Mouse (Mus musculus) brain, embryonic 18.5 days (tissue): ENCODE measurements around the gene Ksr2.

Experiments
- DNase-seq: peaks from one replicate; pipeline ENCODE4 v3.0.0-alpha.2; 2012; ENCODE audit warnings: low read depth, low spot score

The Ksr2 gene

GRCm38 (mm10) chr5:117482013-117482412 lies 68.2 kb downstream of the Ksr2 start:
- DNase-seq = no peak

GRCm38 (mm10) chr5:117485411-117485810 lies 71.6 kb downstream of the Ksr2 start:
- no peak for DNase-seq

DNA sequence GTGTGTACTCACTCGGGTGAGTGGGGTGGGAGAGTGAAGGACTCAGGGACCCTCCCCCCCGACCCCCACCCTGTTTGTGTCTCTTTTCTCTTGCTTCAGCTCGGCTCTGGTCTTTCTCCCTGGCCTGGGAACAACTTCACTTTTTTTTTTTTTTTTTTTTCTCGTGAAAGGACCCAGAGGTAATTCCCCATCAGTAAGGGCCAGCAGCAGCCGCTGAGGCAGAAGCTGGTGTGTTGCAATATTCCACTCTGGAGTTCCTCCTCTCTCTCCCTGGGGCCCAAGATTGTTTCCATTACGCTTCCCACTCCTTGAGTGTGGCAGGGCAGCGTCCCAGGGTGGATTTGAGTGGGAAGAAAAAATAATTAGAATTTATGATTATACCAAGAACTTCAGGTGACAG lies 72.3 kb downstream of the Ksr2 start:
- DNase-seq = no peak

- no peak for DNase-seq
Measured at GRCm38 (mm10) chr5:117488155-117488554, 74.4 kb downstream of the Ksr2 start.

- no peak for DNase-seq
Measured at GRCm38 (mm10) chr5:117488670-117489325, 75.0 kb downstream of the Ksr2 start.

- DNase-seq = no peak
Measured at GRCm38 (mm10) chr5:117492933-117493863, 79.4 kb downstream of the Ksr2 start.

- DNase-seq = peak; percentile 60
Measured at GRCm38 (mm10) chr5:117493947-117494346, 80.1 kb downstream of the Ksr2 start.

GRCm38 (mm10) chr5:117497084-117497483 lies 83.3 kb downstream of the Ksr2 start:
- no peak for DNase-seq

DNA sequence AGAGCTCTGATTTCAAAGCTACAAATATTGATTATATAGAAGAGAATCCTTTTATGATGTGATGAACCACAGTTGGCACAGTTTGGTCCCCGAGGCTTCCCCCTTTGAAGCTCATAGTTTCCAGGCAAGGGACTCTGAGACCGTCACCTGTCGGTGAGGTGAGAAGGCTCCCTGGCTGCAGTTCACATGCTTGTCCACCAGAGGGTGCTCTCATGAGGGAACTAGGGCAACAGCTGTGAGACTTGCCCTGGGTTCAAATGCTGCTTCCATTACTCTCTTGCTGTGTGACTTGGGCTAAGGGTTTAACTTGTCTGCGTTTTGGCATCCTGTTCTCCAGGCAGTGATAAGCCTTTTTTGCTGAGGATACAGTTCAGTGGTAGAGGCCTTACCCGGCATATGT lies 88.8 kb downstream of the Ksr2 start:
- no peak for DNase-seq

DNA sequence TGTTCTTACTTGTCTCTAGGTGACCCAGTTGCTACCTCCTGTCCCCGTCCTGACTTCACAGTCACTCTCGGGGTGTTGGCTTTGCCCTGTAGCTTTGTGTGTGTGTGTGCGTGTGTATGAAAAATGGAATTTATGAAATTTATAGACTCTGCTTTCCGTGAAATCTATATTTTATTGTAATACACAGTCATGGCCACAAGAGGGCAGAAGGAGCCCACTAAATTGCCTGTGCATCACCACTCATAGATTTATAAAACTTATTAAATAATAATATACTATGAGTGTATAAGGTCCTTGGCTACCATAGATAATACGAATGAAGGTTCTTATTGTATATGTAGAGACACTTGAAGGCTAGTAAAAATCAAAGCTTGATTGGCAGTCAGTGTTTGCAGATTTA lies 90.6 kb downstream of the Ksr2 start:
- DNase-seq = no peak

- DNase-seq = no peak
Measured at GRCm38 (mm10) chr5:117505204-117505603, 91.4 kb downstream of the Ksr2 start.

DNA sequence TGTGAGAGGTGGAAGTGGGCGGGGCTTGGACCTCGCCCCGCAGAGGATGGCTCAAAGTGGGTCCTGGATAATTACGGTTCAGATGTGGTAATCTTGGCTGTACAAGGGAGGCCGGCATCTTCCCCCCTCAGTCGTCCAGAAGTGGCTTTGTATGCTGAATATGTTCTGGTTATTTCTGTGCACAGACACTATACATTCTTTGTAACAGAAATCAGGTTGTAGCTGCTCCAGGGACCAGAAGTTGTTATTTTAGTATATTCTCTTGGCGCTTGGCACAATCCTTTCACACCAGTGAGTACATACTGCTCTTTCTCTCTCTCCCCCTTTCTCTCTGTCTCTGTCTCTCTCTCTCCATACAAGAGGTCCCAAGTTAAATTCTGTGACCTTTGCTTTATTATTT lies 92.0 kb downstream of the Ksr2 start:
- DNase-seq = no peak

DNA sequence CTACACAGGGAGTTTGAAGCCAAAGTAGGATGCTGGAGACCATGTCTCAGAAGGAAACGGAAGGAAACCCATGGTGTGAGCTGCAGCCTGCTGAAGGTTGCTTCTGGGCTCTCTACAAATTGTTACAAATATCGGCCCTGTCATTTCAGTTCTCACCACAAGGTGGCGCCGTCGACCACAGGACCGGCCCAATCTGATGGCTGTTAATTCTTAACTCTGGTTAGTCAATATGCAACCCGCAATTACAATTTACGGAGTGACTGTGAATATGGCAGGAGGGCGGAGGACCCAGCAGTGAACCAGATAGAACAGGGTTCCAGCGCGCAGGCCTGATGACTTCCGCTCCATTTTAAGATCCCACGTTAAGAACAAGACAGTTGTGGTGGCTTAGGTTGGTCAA lies 92.6 kb downstream of the Ksr2 start:
- DNase-seq = no peak

DNA sequence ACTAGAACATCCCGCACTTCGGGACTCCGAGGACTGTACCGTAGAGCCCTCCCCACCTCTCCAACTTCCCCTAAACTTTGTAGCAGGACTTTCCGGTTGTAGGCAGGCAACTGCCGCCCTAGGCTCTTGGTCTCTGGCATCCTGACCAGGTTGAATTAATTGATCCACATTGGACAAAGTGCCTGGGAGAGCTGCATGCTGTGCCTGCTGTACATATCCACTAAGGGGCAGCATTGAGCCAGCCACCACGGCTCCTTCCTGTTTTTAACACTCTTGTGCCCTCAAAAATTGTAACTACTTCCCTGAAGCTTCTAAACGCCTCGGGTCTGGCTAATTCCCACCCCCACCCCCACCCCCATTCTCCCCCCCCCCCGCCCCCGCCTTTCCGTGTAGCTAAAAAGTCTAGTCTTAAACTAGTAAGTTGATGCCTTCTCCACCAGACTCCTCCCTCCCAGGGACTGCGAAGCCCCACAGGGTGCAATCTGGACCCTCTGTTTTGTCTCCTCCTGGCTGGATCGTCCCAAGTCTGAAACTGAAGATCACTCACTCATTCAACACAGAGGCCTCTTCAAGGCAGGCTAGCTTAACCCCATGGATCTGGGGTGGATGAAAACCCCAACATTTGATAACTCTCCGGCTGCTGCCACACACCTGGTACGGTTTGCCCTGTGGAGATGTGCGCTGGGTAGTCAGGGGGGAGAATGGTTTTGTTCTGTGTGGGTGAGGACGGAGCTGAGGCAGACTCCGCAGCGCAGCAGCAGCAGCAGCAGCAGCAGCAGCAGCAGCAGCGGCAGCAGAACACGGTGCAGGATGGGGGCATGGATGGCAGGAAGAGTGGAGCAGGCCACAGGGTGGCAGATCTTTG lies 95.9 kb downstream of the Ksr2 start:
- no peak for DNase-seq

DNA sequence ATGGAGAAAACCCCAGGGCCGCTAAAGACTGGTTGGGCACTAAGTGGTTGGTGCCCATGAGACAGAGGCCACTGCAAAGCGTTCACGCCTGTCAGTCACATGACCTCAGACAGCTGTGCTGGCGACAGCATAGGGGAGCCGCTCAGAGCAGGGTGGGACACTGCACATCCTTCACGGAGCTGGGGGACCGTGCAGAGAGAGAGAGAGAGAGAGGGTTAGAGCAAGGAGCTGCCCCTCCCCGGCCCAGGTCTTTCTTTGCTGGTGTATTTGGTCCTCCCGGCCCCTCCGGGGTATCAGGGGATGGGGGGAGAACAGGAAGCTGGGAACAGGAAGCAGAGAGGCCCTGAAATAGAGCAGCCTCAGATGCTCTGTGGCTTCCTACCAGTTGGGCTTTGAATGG lies 97.1 kb downstream of the Ksr2 start:
- DNase-seq = no peak

- no peak for DNase-seq
Measured at GRCm38 (mm10) chr5:117515396-117515795, 101.6 kb downstream of the Ksr2 start.

DNA sequence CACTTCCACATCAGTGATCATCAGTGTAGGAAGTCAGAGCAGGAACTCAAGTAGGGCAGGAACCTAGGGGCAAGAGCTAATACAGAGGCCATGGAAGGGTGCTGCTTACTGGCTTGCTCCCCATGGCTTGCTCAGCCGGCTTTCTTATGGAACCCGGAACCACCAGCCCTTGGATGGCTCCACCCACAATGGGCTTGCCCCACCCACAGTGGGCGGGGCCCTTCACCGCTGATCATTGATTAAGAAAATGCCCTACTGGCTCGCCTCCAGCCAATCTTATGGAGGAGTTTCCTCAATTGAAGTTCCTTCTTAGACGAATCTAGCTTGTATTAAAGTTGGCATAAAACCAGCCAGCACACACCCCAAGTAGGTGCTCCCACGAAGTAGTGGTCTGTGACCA lies 102.1 kb downstream of the Ksr2 start:
- DNase-seq = no peak

- no peak for DNase-seq
Measured at GRCm38 (mm10) chr5:117516597-117516996, 102.8 kb downstream of the Ksr2 start.

- DNase-seq = no peak
Measured at GRCm38 (mm10) chr5:117519858-117520495, 106.2 kb downstream of the Ksr2 start.

GRCm38 (mm10) chr5:117521156-117521555 lies 107.4 kb downstream of the Ksr2 start:
- DNase-seq = no peak

GRCm38 (mm10) chr5:117521701-117522100 lies 107.9 kb downstream of the Ksr2 start:
- no peak for DNase-seq

GRCm38 (mm10) chr5:117522471-117522870 lies 108.7 kb downstream of the Ksr2 start:
- DNase-seq = no peak
